In the genomic region with DNA sequence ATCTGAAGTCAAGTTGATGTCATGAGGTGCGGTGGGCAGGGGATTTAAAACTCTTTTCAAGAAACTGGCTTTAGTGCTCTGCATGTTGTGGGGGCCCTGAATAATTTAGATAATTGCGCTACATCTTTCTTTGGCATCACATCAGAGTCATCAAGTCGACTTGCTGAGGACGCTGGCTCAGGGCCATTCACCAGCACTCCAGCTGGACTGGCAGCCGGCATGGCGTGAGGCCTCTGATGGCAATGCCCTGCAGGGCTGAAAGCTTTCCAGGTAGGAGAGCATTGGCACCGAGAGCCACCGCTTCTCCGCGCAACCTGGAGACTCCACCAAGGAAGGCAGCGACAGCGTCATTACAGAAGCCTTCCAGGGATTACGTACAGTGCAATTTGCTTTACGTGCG, we compare ENCODE assay signal across 17 mouse cellular contexts.
DNase-seq lines count a peak whose midpoint lies in the region; ATAC-seq and TF ChIP-seq lines count a peak whose summit lies in the region.
"Had no signal": no experiment of that assay in that cellular context is flagged by ENCODE, and none has a peak within 500 bp of the region (broad histone marks: within the 10 kb centered on the region; RNA-seq: fewer than 3 reads in every experiment).

No protein-coding gene starts in this region.

- DNase-seq in hindbrain, embryonic 10.5 days (ENCODE audit: low spot score), result no peak
- DNase-seq in adrenal gland, postnatal 14 days, result peak; percentile 46
- peak; percentile 56 for DNase-seq in adrenal gland, postnatal 25 days
- DNase-seq in cerebellum, adult 9-10 months, result peak; percentile 55
- no peak for DNase-seq in thymus, adult 2 months
- no peak for DNase-seq in right cerebral cortex, postnatal 36 days (ENCODE audit: low spot score in 2 of 2)
- DNase-seq: gastrocnemius, adult 2 months; heart, postnatal 10 days; kidney, adult 8-10 months; thymus, adult 18-20 months had no signal

- H3K4me2 ChIP-seq in hindbrain, embryonic 16.5 days (ENCODE audit: low read length), result no peak overlapping the region; the same call in 1 of the 2 replicates
- H3K4me2 ChIP-seq: embryonic facial prominence, embryonic 15.5 days; forebrain, embryonic 13.5 days; limb, embryonic 12.5 days; midbrain, embryonic 15.5 days; neural tube, embryonic 13.5 days had no signal

- TF ChIP-seq CTCF in thymus, adult 2 months (IDR thresholded peaks at IDR 0.05; ENCODE audit: borderline replicate concordance, control insufficient read depth, extremely low read depth, insufficient read depth, low read length, poor library complexity), result no peak

- no peaks in the 10 kb centered on the region for H3K36me3 ChIP-seq in hindbrain, embryonic 16.5 days (ENCODE audit: control insufficient read depth, insufficient read depth, low read length)
- no peaks in the 10 kb centered on the region for H3K36me3 ChIP-seq in hindbrain, embryonic 10.5 days
- H3K36me3 ChIP-seq in thymus, adult 2 months (ENCODE audit: control insufficient read depth, insufficient read depth, low read length), result no peaks in the 10 kb centered on the region
- H3K36me3 ChIP-seq: embryonic facial prominence, embryonic 15.5 days; limb, embryonic 12.5 days; midbrain, embryonic 15.5 days; neural tube, embryonic 13.5 days had no signal

- no peak overlapping the region for H3K27ac ChIP-seq in hindbrain, embryonic 16.5 days (ENCODE audit: low read depth, low read length)
- H3K27ac ChIP-seq in hindbrain, embryonic 10.5 days, result no peak overlapping the region
- H3K27ac ChIP-seq in thymus, adult 2 months (ENCODE audit: control insufficient read depth, insufficient read depth, low read length), result no peak overlapping the region
- H3K27ac ChIP-seq: embryonic facial prominence, embryonic 15.5 days; forebrain, embryonic 13.5 days; gastrocnemius, adult 2 months; limb, embryonic 12.5 days; midbrain, embryonic 15.5 days; neural tube, embryonic 13.5 days had no signal

- peak; percentile 20; the same call in 1 of the 2 replicates for ATAC-seq in hindbrain, embryonic 16.5 days
- ATAC-seq: CD4-positive, CD25-positive, alpha-beta regulatory T cell, adult 4 months; forebrain, embryonic 13.5 days; midbrain, embryonic 15.5 days had no signal

- no peaks in the 10 kb centered on the region for H3K27me3 ChIP-seq in hindbrain, embryonic 16.5 days (replicated peaks; ENCODE audit: control insufficient read depth, insufficient read depth, low read length)
- no peaks in the 10 kb centered on the region for H3K27me3 ChIP-seq in hindbrain, embryonic 10.5 days (ENCODE audit: insufficient read depth, poor library complexity, severe bottlenecking)
- no peaks in the 10 kb centered on the region for H3K27me3 ChIP-seq in thymus, adult 2 months (ENCODE audit: control insufficient read depth, insufficient read depth, low read length)
- H3K27me3 ChIP-seq: embryonic facial prominence, embryonic 15.5 days; forebrain, embryonic 13.5 days; limb, embryonic 12.5 days; midbrain, embryonic 15.5 days; neural tube, embryonic 13.5 days had no signal

- H3K4me1 ChIP-seq in hindbrain, embryonic 16.5 days (ENCODE audit: control insufficient read depth, insufficient read depth, low read depth, low read length), result no peaks in the 10 kb centered on the region; the same call in none of the 2 replicates
- H3K4me1 ChIP-seq in hindbrain, embryonic 10.5 days (replicated peaks), result no peaks in the 10 kb centered on the region
- H3K4me1 ChIP-seq in thymus, adult 2 months (replicated peaks; ENCODE audit: control insufficient read depth, insufficient read depth, low read length), result no peaks in the 10 kb centered on the region
- H3K4me1 ChIP-seq: embryonic facial prominence, embryonic 15.5 days; limb, embryonic 12.5 days; midbrain, embryonic 15.5 days; neural tube, embryonic 13.5 days had no signal

- H3K9me3 ChIP-seq in hindbrain, embryonic 16.5 days (ENCODE audit: control insufficient read depth, low read length), result no peaks in the 10 kb centered on the region
- no peaks in the 10 kb centered on the region for H3K9me3 ChIP-seq in hindbrain, embryonic 10.5 days
- H3K9me3 ChIP-seq: embryonic facial prominence, embryonic 15.5 days; forebrain, embryonic 13.5 days; limb, embryonic 12.5 days; midbrain, embryonic 15.5 days; neural tube, embryonic 13.5 days had no signal

- no peak overlapping the region for H3K9ac ChIP-seq in hindbrain, embryonic 16.5 days (ENCODE audit: low read depth, low read length)
- H3K9ac ChIP-seq: embryonic facial prominence, embryonic 15.5 days; forebrain, embryonic 13.5 days; limb, embryonic 12.5 days; midbrain, embryonic 15.5 days; neural tube, embryonic 13.5 days had no signal

- TF ChIP-seq POLR2A in thymus, adult 2 months (IDR thresholded peaks at IDR 0.05; ENCODE audit: control insufficient read depth, extremely low read depth, insufficient read depth, low read length, poor library complexity), result no peak

- WGBS in hindbrain, embryonic 16.5 days, result 71% methylated on average over 15 of the region's 15 CpGs
- WGBS in hindbrain, embryonic 10.5 days, result 94% methylated on average over 15 of the region's 15 CpGs
- 95% methylated on average over 15 of the region's 15 CpGs for WGBS in thymus, adult 2 months

- H3K4me3 ChIP-seq in hindbrain, embryonic 16.5 days (ENCODE audit: low read length), result no peak overlapping the region
- H3K4me3 ChIP-seq in hindbrain, embryonic 10.5 days, result no peak overlapping the region
- H3K4me3 ChIP-seq in thymus, adult 2 months (ENCODE audit: control insufficient read depth, insufficient read depth, low read length), result no peak overlapping the region
- H3K4me3 ChIP-seq: embryonic facial prominence, embryonic 15.5 days; forebrain, embryonic 13.5 days; gastrocnemius, adult 2 months; limb, embryonic 12.5 days; midbrain, embryonic 15.5 days; neural tube, embryonic 13.5 days had no signal

Comparison
In these comparisons a context has a peak if more than half of its experiments do, and no peak if none do; other contexts are left out.
1. DNase-seq: peak in adrenal gland, postnatal 14 days (single experiment), adrenal gland, postnatal 25 days (single experiment) and cerebellum, adult 9-10 months (single experiment); none in hindbrain, embryonic 10.5 days (single experiment), thymus, adult 2 months (single experiment) and right cerebral cortex, postnatal 36 days (0 of 2).